ENCODE assay signal across 15 mouse cellular contexts in the genomic region with DNA sequence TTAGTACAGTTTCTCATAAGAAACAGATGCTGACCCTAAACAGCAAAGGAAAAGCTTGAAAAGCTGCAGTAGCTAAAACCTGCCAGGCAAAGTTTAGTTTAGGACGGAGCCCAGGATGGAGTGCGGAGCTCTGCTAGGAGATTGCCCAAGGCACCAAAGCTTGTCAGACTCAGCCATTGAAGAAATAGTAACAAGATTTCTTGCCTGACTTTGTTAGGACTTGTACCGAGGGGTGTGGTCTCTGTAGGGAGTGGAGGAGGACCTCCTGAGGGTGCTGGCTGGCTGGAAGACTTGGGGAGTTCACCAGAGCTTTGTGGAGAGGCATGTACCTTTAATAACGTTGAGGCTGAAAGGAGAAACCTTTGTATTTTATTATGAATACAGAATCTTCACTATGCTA. TPM values are rescaled to one million over a fixed set of nuclear protein-coding genes. Genes with fewer than 3 reads are reported as not detected.
A peak's percentile ranks its signal among the peaks of the same experiment; 100 is the strongest.
DNase-seq lines count a peak whose midpoint lies in the region; ATAC-seq and TF ChIP-seq lines count a peak whose summit lies in the region.
"Had no signal": no experiment of that assay in that cellular context is flagged by ENCODE, and none has a peak within 500 bp of the region (broad histone marks: within the 10 kb centered on the region; RNA-seq: fewer than 3 reads in every experiment).

No protein-coding gene starts in this region.

- peaks cover 28% of the 10 kb centered on the region for H3K4me1 ChIP-seq in forebrain, postnatal 0 days (ENCODE audit: insufficient read depth)
- peaks cover 57% of the 10 kb centered on the region for H3K4me1 ChIP-seq in forebrain, embryonic 10.5 days
- peaks cover 71% of the 10 kb centered on the region for H3K4me1 ChIP-seq in E14TG2a.4 (replicated peaks; ENCODE audit: low read depth, low read length)
- peaks cover 39% of the 10 kb centered on the region for H3K4me1 ChIP-seq in embryonic facial prominence, embryonic 13.5 days
- peaks cover 51% of the 10 kb centered on the region for H3K4me1 ChIP-seq in midbrain, embryonic 15.5 days

- H3K9me3 ChIP-seq in forebrain, postnatal 0 days (ENCODE audit: low read length), result no peaks in the 10 kb centered on the region
- no peaks in the 10 kb centered on the region for H3K9me3 ChIP-seq in forebrain, embryonic 10.5 days
- no peaks in the 10 kb centered on the region for H3K9me3 ChIP-seq in E14TG2a.4 (ENCODE audit: low read length)
- H3K9me3 ChIP-seq in embryonic facial prominence, embryonic 13.5 days, result no peaks in the 10 kb centered on the region
- H3K9me3 ChIP-seq in midbrain, embryonic 15.5 days, result no peaks in the 10 kb centered on the region

- ATAC-seq in forebrain, postnatal 0 days, result no peak
- ATAC-seq in embryonic facial prominence, embryonic 13.5 days (ENCODE audit: insufficient number of reproducible peaks, insufficient read depth, low FRiP score, low TSS enrichment, low read depth), result no peak; the same call in 1 of the 2 replicates
- ATAC-seq in midbrain, embryonic 15.5 days (replicated peaks), result no peak
- no peak for ATAC-seq in megakaryocyte progenitor cell, adult 5-6 weeks (replicated peaks; ENCODE audit: poor library complexity)
- ATAC-seq: Patski had no signal

- TF ChIP-seq CTCF in forebrain, postnatal 0 days (IDR thresholded peaks at IDR 0.05; ENCODE audit: low read depth), result no peak
- TF ChIP-seq CTCF in E14TG2a.4 (conservative IDR thresholded peaks at IDR 0.05; ENCODE audit: low read length), result no peak

- no peak overlapping the region for H3K27ac ChIP-seq in forebrain, postnatal 0 days (ENCODE audit: low read depth, low read length)
- H3K27ac ChIP-seq in forebrain, embryonic 10.5 days, result no peak overlapping the region
- H3K27ac ChIP-seq in embryonic facial prominence, embryonic 13.5 days, result peak overlapping the region; percentile 71; the same call in 1 of the 2 replicates
- H3K27ac ChIP-seq in midbrain, embryonic 15.5 days, result no peak overlapping the region
- H3K27ac ChIP-seq: kidney, postnatal 0 days had no signal

- peaks cover 17% of the 10 kb centered on the region for H3K36me3 ChIP-seq in forebrain, postnatal 0 days (ENCODE audit: insufficient read depth)
- H3K36me3 ChIP-seq in forebrain, embryonic 10.5 days (replicated peaks), result peaks cover 74% of the 10 kb centered on the region
- peaks cover 67% of the 10 kb centered on the region for H3K36me3 ChIP-seq in E14TG2a.4 (ENCODE audit: insufficient read depth, low read length)
- H3K36me3 ChIP-seq in embryonic facial prominence, embryonic 13.5 days, result peaks cover 16% of the 10 kb centered on the region
- H3K36me3 ChIP-seq in midbrain, embryonic 15.5 days (replicated peaks), result peaks cover 11% of the 10 kb centered on the region

- peak overlapping the region; percentile 28; the same call in 1 of the 2 replicates for H3K4me2 ChIP-seq in forebrain, postnatal 0 days (ENCODE audit: low read depth)
- H3K4me2 ChIP-seq in embryonic facial prominence, embryonic 13.5 days, result peak overlapping the region; percentile 35
- peak overlapping the region; percentile 25 for H3K4me2 ChIP-seq in midbrain, embryonic 15.5 days

- 55% methylated on average over 4 of the region's 4 CpGs for WGBS in forebrain, postnatal 0 days
- WGBS in forebrain, embryonic 10.5 days, result 67% methylated on average over 4 of the region's 4 CpGs
- WGBS in embryonic facial prominence, embryonic 13.5 days, result 25% methylated on average over 4 of the region's 4 CpGs
- 56% methylated on average over 4 of the region's 4 CpGs for WGBS in midbrain, embryonic 15.5 days

- H3K27me3 ChIP-seq in forebrain, postnatal 0 days (ENCODE audit: insufficient read depth, low read length), result no peaks in the 10 kb centered on the region
- H3K27me3 ChIP-seq in forebrain, embryonic 10.5 days (ENCODE audit: poor library complexity, severe bottlenecking), result no peaks in the 10 kb centered on the region
- H3K27me3 ChIP-seq in E14TG2a.4 (ENCODE audit: insufficient read depth, low read length), result no peaks in the 10 kb centered on the region
- no peaks in the 10 kb centered on the region for H3K27me3 ChIP-seq in embryonic facial prominence, embryonic 13.5 days
- H3K27me3 ChIP-seq in midbrain, embryonic 15.5 days (replicated peaks), result no peaks in the 10 kb centered on the region
- H3K27me3 ChIP-seq: Patski had no signal

- no peak for DNase-seq in forebrain, postnatal 0 days
- DNase-seq in forebrain, embryonic 10.5 days (ENCODE audit: extremely low spot score, low spot score), result no peak
- DNase-seq in MN1 (ENCODE audit: low spot score), result no peak
- no peak for DNase-seq in frontal cortex, postnatal 10 days (ENCODE audit: low spot score in 2 of 2)
- DNase-seq: adrenal gland, postnatal 36 days; B cell, adult 2 months; cerebellum, adult 11 months; heart, adult 18-20 months; right cerebral cortex, adult 18-20 months had no signal

- no peak overlapping the region for H3K9ac ChIP-seq in forebrain, postnatal 0 days
- H3K9ac ChIP-seq in embryonic facial prominence, embryonic 13.5 days, result no peak overlapping the region
- no peak overlapping the region for H3K9ac ChIP-seq in midbrain, embryonic 15.5 days

- no peak overlapping the region for H3K4me3 ChIP-seq in forebrain, postnatal 0 days (ENCODE audit: low read depth, low read length)
- no peak overlapping the region; the same call in 1 of the 2 replicates for H3K4me3 ChIP-seq in forebrain, embryonic 10.5 days
- H3K4me3 ChIP-seq in E14TG2a.4 (replicated peaks; ENCODE audit: low read length), result peak overlapping the region; percentile 45
- no peak overlapping the region for H3K4me3 ChIP-seq in embryonic facial prominence, embryonic 13.5 days
- no peak overlapping the region for H3K4me3 ChIP-seq in midbrain, embryonic 15.5 days

RNA-seq across cellular contexts. Expression of a gene that starts 5.5 kb away (rescaled TPM):
- total RNA-seq in forebrain, postnatal 0 days (2014; rRNA removed), result 392 and 404 TPM in 2 replicates
- polyA plus RNA-seq in forebrain, postnatal 0 days (2015; fragmentation: Nextera tagmentation; extraction: Ambion mirVana), result 334 and 452 TPM in 2 replicates
- polyA plus RNA-seq in forebrain, embryonic 10.5 days (2016; fragmentation: Nextera tagmentation; extraction: Ambion mirVana), result 340 and 341 TPM in 2 replicates
- 156 and 161 TPM in 2 replicates for polyA plus RNA-seq in embryonic facial prominence, embryonic 13.5 days (2015; fragmentation: Nextera tagmentation; extraction: Ambion mirVana)
- polyA plus RNA-seq in midbrain, embryonic 15.5 days (2015; fragmentation: Nextera tagmentation; extraction: Ambion mirVana), result 506 and 523 TPM in 2 replicates
- 20.1 and 21.7 TPM in 2 replicates for total RNA-seq in megakaryocyte progenitor cell, adult 5-6 weeks (2015)
- total RNA-seq in megakaryocyte progenitor cell, adult 5-6 weeks (2017), result 26.5 and 34.3 TPM in 2 replicates
